Mouse (Mus musculus): ENCODE data around the gene Dnah3. TPM values are rescaled to one million over a fixed set of nuclear protein-coding genes. Genes with fewer than 3 reads are reported as not detected.

Gene Dnah3
- total RNA-seq (2021): under 1 TPM; 0.09 to 0.26 TPM
- long read RNA-seq, experiment 1: 0 reads
- long read RNA-seq, experiment 2: 0 reads

GRCm38 (mm10) chr7:120095180-120095579, at the start of gene Dnah3:
Gene Dnah3, minus strand, starts transcription at chr7:120095280.
- no peak within 1 kb of the TSS for H3K27ac ChIP-seq
- DNase-seq (ENCODE audit: extremely low spot score in 1 of 2, low spot score in 2 of 2): no peak
- no peak within 1 kb of the TSS for H3K4me3 ChIP-seq
- no peak for TF ChIP-seq CTCF (IDR thresholded peaks at IDR 0.05)
- intact Hi-C loops (cut with DNase I): no loop called here

- no peak for TF ChIP-seq CTCF (IDR thresholded peaks at IDR 0.05)
- H3K4me3 ChIP-seq: no peak overlapping the region
- intact Hi-C loops (cut with DNase I): no loop called here
- H3K27ac ChIP-seq: no peak overlapping the region
- no peak for DNase-seq (ENCODE audit: extremely low spot score in 1 of 2, low spot score in 2 of 2)
These were observed 47.7 kb upstream of the Dnah3 start for GRCm38 (mm10) chr7:120142743-120143142.

- Histone ChIP-seq H3K27ac (no peak overlapping the region), H3K4me3 (no peak overlapping the region)
- peak in 1 of 2 experiments; percentile 37 for DNase-seq (ENCODE audit: extremely low spot score in 1 of 2, low spot score in 2 of 2)
- intact Hi-C loops (cut with DNase I): no loop called here
- no peak for TF ChIP-seq CTCF (IDR thresholded peaks at IDR 0.05)
These were observed 33.9 kb upstream of the Dnah3 start for GRCm38 (mm10) chr7:120128951-120129350.

GRCm38 (mm10) chr7:120127686-120128059, 32.6 kb upstream of the Dnah3 start:
- TF ChIP-seq CTCF (IDR thresholded peaks at IDR 0.05): no peak
- DNase-seq (ENCODE audit: extremely low spot score in 1 of 2, low spot score in 2 of 2): no peak
- intact Hi-C loops (cut with DNase I): no loop called here
- Histone ChIP-seq H3K27ac (no peak overlapping the region), H3K4me3 (no peak overlapping the region)

- TF ChIP-seq CTCF (IDR thresholded peaks at IDR 0.05): no peak
- Histone ChIP-seq H3K27ac (no peak overlapping the region), H3K4me3 (no peak overlapping the region)
- DNase-seq (ENCODE audit: extremely low spot score in 1 of 2, low spot score in 2 of 2): no peak
- intact Hi-C loops (cut with DNase I): no loop called here
These were observed 32.1 kb upstream of the Dnah3 start for GRCm38 (mm10) chr7:120126976-120127685.

GRCm38 (mm10) chr7:120124844-120125243, 29.8 kb upstream of the Dnah3 start:
- H3K4me3 ChIP-seq: no peak overlapping the region
- no peak overlapping the region for H3K27ac ChIP-seq
- peak; percentile 70 for TF ChIP-seq CTCF (IDR thresholded peaks at IDR 0.05)
- DNase-seq (ENCODE audit: extremely low spot score in 1 of 2, low spot score in 2 of 2): peak; percentile 75 to 77
- intact Hi-C loops (cut with DNase I): loop anchor here (1.0 kb wide), 2 partner anchors 78 to 202 kb away; partner anchors contain the start of gene Abca14

GRCm38 (mm10) chr7:120123776-120124175, 28.7 kb upstream of the Dnah3 start:
- Histone ChIP-seq H3K27ac (no peak overlapping the region), H3K4me3 (no peak overlapping the region)
- DNase-seq (ENCODE audit: extremely low spot score in 1 of 2, low spot score in 2 of 2): no peak
- intact Hi-C loops (cut with DNase I): loop anchor here (1.0 kb wide), 2 partner anchors 80 to 204 kb away; partner anchors contain the start of gene Abca14
- no peak for TF ChIP-seq CTCF (IDR thresholded peaks at IDR 0.05)

GRCm38 (mm10) chr7:120117529-120117928, 22.4 kb upstream of the Dnah3 start:
- no peak for TF ChIP-seq CTCF (IDR thresholded peaks at IDR 0.05)
- no peak overlapping the region for H3K4me3 ChIP-seq
- H3K27ac ChIP-seq: no peak overlapping the region
- DNase-seq (ENCODE audit: extremely low spot score in 1 of 2, low spot score in 2 of 2): no peak
- intact Hi-C loops (cut with DNase I): no loop called here

- Histone ChIP-seq H3K27ac (no peak overlapping the region), H3K4me3 (no peak overlapping the region)
- no peak for TF ChIP-seq CTCF (IDR thresholded peaks at IDR 0.05)
- no peak for DNase-seq (ENCODE audit: extremely low spot score in 1 of 2, low spot score in 2 of 2)
- intact Hi-C loops (cut with DNase I): no loop called here
These were observed 21.9 kb upstream of the Dnah3 start for GRCm38 (mm10) chr7:120116976-120117375.

- no peak for TF ChIP-seq CTCF (IDR thresholded peaks at IDR 0.05)
- Histone ChIP-seq H3K4me3 (no peak overlapping the region), H3K27ac (no peak overlapping the region)
- intact Hi-C loops (cut with DNase I): loop anchor here (5.0 kb wide), 1 partner anchor 218 kb away; the partner anchor contains the start of gene Abca15
- DNase-seq (ENCODE audit: extremely low spot score in 1 of 2, low spot score in 2 of 2): no peak
These were observed 14.6 kb upstream of the Dnah3 start for GRCm38 (mm10) chr7:120109676-120110075.

- intact Hi-C loops (cut with DNase I): loop anchor here (5.0 kb wide), 1 partner anchor 221 kb away; the partner anchor contains the start of gene Abca15
These were observed 11.3 kb upstream of the Dnah3 start for GRCm38 (mm10) chr7:120106356-120106755.

GRCm38 (mm10) chr7:120104975-120105374, 9.9 kb upstream of the Dnah3 start:
- intact Hi-C loops (cut with DNase I): loop anchor here (2.0 to 5.0 kb wide), 3 partner anchors 208 to 256 kb away; partner anchors contain the start of genes Abca15, Dcun1d3 and Lyrm1
- peak; percentile 47 for TF ChIP-seq CTCF (IDR thresholded peaks at IDR 0.05)
- no peak for DNase-seq (ENCODE audit: extremely low spot score in 1 of 2, low spot score in 2 of 2)

More at GRCm38 (mm10) chr7:120106356-120106755, 11.3 kb upstream of the Dnah3 start:
- Histone ChIP-seq H3K4me3 (no peak overlapping the region), H3K27ac (no peak overlapping the region)
- no peak for TF ChIP-seq CTCF (IDR thresholded peaks at IDR 0.05)
- no peak for DNase-seq (ENCODE audit: extremely low spot score in 1 of 2, low spot score in 2 of 2)

More at GRCm38 (mm10) chr7:120104975-120105374, 9.9 kb upstream of the Dnah3 start:
- Histone ChIP-seq H3K27ac (no peak overlapping the region), H3K4me3 (no peak overlapping the region)

Measured in left cerebral cortex, adult 2 months (tissue).